Mouse (Mus musculus): ENCODE data around the gene Olfr788. TPM values are rescaled to one million over a fixed set of nuclear protein-coding genes. Genes with fewer than 3 reads are reported as not detected.

Gene Olfr788
- not detected in 2 replicates for polyA plus RNA-seq (2016; fragmentation: Nextera tagmentation; extraction: Ambion mirVana)

DNA sequence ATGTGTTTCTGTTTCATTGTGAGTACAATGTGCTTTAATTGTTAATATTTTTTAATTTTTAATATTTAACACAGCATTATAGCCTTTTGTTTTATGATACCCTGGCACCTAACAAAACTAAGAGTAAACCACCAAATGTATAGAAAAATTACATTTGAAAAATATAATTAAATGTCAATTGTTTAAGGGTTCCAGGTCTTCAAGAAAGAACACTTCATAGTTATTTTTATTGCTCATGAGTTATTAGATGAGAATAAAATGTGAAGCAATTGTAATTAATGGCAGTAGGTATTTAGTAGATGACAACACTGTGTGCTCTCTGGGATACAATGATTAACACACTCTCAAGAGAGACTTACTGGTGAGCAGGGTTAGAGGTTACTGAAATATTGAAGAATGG is at the start of gene Olfr788:
Olfr788 (plus strand) TSS at position 301 of the 400 bp plus-strand sequence.
- no peaks in the 10 kb centered on the region for H3K4me1 ChIP-seq
- H3K9me3 ChIP-seq, result no peaks in the 10 kb centered on the region
- no peak within 1 kb of the TSS for H3K4me2 ChIP-seq (replicated peaks)
- H3K4me3 ChIP-seq, result no peak within 1 kb of the TSS
- H3K9ac ChIP-seq (replicated peaks), result no peak within 1 kb of the TSS
- H3K27me3 ChIP-seq, result no peaks in the 10 kb centered on the region
- no peak for ATAC-seq (ENCODE audit: low FRiP score, low read depth)
- H3K36me3 ChIP-seq, result no peaks in the 10 kb centered on the region
- no peak within 1 kb of the TSS for H3K27ac ChIP-seq (replicated peaks)

DNA sequence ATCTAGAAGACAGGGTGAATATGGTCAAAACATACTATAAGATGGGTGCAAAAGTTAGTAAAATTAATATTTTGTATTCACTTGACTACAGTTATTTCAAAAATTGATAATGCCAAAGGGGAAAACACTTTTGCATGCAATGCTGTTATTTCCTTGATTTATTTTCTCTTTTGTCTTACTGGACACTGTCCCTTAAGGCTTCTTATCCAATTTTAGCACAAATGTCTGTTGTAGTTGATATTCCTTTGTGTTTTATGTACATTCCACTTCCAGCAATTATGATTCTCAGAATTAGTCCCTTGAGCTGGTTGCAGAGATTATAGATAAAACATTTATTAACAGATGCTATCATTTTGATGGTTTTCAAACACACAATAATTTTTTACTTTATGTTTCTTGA is 43.8 kb upstream of the Olfr788 start, which contains the start of gene Olfr786:
Olfr786 (plus strand) TSS at position 301 of the 400 bp plus-strand sequence.
- H3K4me2 ChIP-seq (replicated peaks), result no peak within 1 kb of the TSS
- no peak within 1 kb of the TSS for H3K9ac ChIP-seq (replicated peaks)
- H3K9me3 ChIP-seq, result no peaks in the 10 kb centered on the region
- H3K27ac ChIP-seq (replicated peaks), result no peak within 1 kb of the TSS
- no peak within 1 kb of the TSS for H3K4me3 ChIP-seq
- H3K36me3 ChIP-seq, result no peaks in the 10 kb centered on the region
- H3K4me1 ChIP-seq, result no peaks in the 10 kb centered on the region
- ATAC-seq (ENCODE audit: low FRiP score, low read depth), result no peak
- no peaks in the 10 kb centered on the region for H3K27me3 ChIP-seq

DNA sequence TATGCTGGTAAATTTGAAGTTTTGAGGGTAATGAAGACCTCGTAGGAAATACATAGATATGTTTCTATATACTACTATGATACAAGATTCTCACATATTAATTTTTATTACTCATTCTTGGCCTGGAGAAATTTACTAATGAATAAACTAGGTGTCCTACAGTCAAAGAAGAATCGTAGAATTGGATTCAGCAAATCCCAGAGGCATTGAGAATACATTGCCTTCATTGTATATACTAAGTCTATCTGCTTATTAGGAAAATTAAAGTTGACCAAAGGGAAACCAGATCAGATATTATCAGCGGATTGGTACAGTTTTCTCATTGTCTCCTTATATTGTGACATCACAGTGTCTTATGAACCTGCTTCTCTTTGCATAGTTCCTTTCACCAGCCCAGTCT is 9.2 kb upstream of the Olfr788 start, which contains the start of gene Olfr787:
Olfr787 (plus strand) TSS at position 301 of the 400 bp plus-strand sequence.
- no peaks in the 10 kb centered on the region for H3K9me3 ChIP-seq
- H3K36me3 ChIP-seq, result no peaks in the 10 kb centered on the region
- no peaks in the 10 kb centered on the region for H3K27me3 ChIP-seq
- H3K27ac ChIP-seq (replicated peaks), result no peak within 1 kb of the TSS
- no peaks in the 10 kb centered on the region for H3K4me1 ChIP-seq
- ATAC-seq (ENCODE audit: low FRiP score, low read depth), result no peak
- 89% methylated on average over 3 of the region's 3 CpGs for WGBS
- H3K4me3 ChIP-seq, result no peak within 1 kb of the TSS
- H3K4me2 ChIP-seq (replicated peaks), result no peak within 1 kb of the TSS
- no peak within 1 kb of the TSS for H3K9ac ChIP-seq (replicated peaks)

DNA sequence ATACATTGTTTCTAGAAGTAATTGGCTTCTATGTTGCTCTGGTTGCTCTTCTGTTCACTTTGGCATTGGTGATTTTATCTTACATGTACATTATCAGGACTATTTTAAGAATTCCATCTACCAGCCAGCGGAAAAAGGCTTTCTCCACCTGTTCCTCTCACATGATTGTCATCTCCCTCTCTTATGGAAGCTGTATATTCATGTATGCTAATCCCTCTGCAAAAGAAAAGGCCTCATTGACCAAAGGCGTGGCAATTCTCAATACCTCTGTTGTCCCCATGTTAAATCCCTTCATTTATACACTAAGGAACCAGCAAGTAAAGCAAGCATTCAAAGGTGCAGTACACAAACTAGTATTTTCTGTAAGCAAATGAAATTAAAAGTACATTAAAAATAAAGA is 2.5 kb downstream of the Olfr788 start:
- no peak overlapping the region for H3K27ac ChIP-seq (replicated peaks)
- H3K27me3 ChIP-seq, result no peaks in the 10 kb centered on the region
- H3K4me1 ChIP-seq, result no peaks in the 10 kb centered on the region
- peak; percentile 84 for ATAC-seq (ENCODE audit: low FRiP score, low read depth)
- H3K36me3 ChIP-seq, result no peaks in the 10 kb centered on the region
- H3K4me2 ChIP-seq (replicated peaks), result no peak overlapping the region
- no peaks in the 10 kb centered on the region for H3K9me3 ChIP-seq
- WGBS, result 36% methylated on average over 2 of the region's 2 CpGs
- H3K9ac ChIP-seq (replicated peaks), result no peak overlapping the region
- no peak overlapping the region for H3K4me3 ChIP-seq

DNA sequence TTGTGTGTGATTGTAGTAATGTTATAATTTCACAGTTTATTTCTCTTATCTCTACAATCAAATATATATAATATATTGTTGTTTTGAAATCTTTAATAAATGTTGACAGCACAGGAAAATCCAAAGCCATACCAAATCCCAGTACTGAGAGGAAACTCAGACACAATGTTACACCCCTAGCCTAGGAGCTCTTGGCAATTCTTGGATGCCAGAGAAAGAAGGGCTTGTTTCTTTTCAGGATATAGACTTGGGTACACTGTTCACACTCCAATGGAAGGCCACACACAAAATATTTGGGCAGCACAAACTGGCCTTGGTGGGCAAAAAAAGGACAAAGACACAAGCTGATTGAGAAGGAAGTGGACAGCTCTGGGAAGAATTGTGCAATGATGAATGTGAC is 2.9 kb downstream of the Olfr788 start:
- no peaks in the 10 kb centered on the region for H3K9me3 ChIP-seq
- no peak overlapping the region for H3K9ac ChIP-seq (replicated peaks)
- no peak overlapping the region for H3K27ac ChIP-seq (replicated peaks)
- H3K27me3 ChIP-seq, result no peaks in the 10 kb centered on the region
- no peaks in the 10 kb centered on the region for H3K36me3 ChIP-seq
- H3K4me2 ChIP-seq (replicated peaks), result no peak overlapping the region
- no peak overlapping the region for H3K4me3 ChIP-seq
- no peaks in the 10 kb centered on the region for H3K4me1 ChIP-seq
- peak; percentile 73 for ATAC-seq (ENCODE audit: low FRiP score, low read depth)

DNA sequence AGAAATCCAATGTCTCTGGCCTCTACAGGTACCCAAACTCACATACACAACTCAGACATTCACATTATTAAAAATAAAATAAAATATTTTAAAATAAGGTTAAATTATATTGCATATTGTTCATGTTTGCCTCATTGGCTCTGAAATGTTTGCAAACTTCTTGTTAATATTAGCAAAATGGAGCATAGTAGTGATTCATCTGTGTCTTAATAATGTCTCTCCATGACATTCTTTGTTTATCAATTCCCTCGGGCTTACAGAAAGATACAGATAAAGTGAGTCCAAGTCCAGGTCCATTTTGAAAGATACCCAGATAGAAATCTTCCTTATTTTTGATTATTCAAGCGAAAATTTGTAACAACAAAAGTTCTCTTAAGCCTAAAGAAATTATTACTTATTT is 13.7 kb downstream of the Olfr788 start, which contains the start of gene Olfr789:
Olfr789 (plus strand) TSS at position 301 of the 400 bp plus-strand sequence.
- H3K4me1 ChIP-seq, result no peaks in the 10 kb centered on the region
- H3K4me2 ChIP-seq (replicated peaks), result no peak within 1 kb of the TSS
- H3K9ac ChIP-seq (replicated peaks), result no peak within 1 kb of the TSS
- no peaks in the 10 kb centered on the region for H3K36me3 ChIP-seq
- H3K4me3 ChIP-seq, result no peak within 1 kb of the TSS
- H3K27me3 ChIP-seq, result no peaks in the 10 kb centered on the region
- 70% methylated on average over 2 of the region's 2 CpGs for WGBS
- H3K9me3 ChIP-seq, result no peaks in the 10 kb centered on the region
- H3K27ac ChIP-seq (replicated peaks), result no peak within 1 kb of the TSS
- ATAC-seq (ENCODE audit: low FRiP score, low read depth), result no peak

DNA sequence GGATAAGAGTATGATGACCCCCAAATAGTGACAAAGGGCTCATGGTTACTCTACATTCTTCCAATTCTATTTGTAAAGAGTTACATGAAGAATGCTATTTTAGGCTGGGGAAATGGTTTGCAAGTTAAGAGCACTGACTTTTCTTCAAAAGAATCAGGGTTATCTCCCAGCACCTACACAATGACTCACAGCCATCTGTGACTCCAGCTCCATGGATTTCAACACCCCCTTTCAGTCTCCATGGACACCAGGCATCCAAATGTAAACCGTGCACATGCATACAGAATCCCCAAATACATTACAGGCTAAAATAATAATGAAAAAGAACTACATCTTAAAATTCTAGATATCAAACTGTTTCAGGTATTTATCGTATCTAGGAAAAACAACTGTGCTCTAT is 19.3 kb downstream of the Olfr788 start:
- Histone ChIP-seq H3K9ac (replicated peaks) (no peak overlapping the region), H3K36me3 (no peaks in the 10 kb centered on the region), H3K4me1 (no peaks in the 10 kb centered on the region), H3K4me2 (replicated peaks) (no peak overlapping the region), H3K27ac (replicated peaks) (no peak overlapping the region), H3K27me3 (no peaks in the 10 kb centered on the region), H3K9me3 (no peaks in the 10 kb centered on the region), H3K4me3 (no peak overlapping the region)
- WGBS, result 76% methylated on average over 2 of the region's 2 CpGs
- ATAC-seq (ENCODE audit: low FRiP score, low read depth), result no peak

DNA sequence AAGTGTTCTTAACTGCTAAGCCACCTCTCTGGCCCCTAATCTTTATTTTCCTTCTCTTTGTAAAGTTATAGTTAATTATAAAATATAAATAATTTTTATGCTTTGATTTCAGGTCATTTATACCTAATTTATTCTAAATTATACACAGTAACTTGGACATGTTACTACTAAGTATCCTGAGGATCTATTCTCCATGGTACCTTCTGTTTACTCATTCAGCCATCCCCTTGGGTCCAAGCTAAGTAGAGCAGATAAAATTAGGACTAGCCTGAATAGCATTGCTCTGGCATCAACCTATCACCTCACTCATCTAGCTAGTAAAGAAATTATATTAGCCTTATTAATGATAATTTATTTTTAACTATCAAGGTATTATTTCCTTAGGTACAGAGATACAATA is 27.4 kb downstream of the Olfr788 start, which contains the start of gene Olfr790:
Olfr790 (plus strand) TSS at position 301 of the 400 bp plus-strand sequence.
- Histone ChIP-seq H3K9ac (replicated peaks) (no peak within 1 kb of the TSS), H3K27ac (replicated peaks) (no peak within 1 kb of the TSS), H3K4me2 (replicated peaks) (no peak within 1 kb of the TSS), H3K27me3 (no peaks in the 10 kb centered on the region), H3K4me3 (no peak within 1 kb of the TSS), H3K9me3 (no peaks in the 10 kb centered on the region), H3K36me3 (no peaks in the 10 kb centered on the region), H3K4me1 (no peaks in the 10 kb centered on the region)
- ATAC-seq (ENCODE audit: low FRiP score, low read depth), result no peak

DNA sequence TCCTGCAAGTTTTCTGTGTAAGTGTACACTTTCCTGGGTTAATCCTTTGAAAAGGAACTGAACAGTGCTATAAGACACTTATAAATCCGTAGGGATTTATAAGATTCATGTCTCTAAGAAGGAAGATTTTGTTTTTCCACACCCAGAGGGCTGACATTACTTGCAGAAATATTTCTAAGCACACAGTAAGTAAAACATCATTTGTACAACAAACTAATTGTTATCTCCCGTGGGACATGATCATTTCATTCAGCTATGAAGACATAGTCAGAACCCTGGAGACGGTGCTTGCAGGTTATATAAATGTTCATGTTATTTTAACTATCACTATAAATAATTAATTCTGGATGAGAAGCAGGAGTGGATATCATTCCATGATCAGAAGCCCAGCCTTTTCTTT is 50.7 kb downstream of the Olfr788 start, which contains the start of gene Olfr791:
Olfr791 (plus strand) TSS at position 301 of the 400 bp plus-strand sequence.
- no peaks in the 10 kb centered on the region for H3K27me3 ChIP-seq
- WGBS, result 72% methylated on average over 3 of the region's 3 CpGs

More for the DNA sequence above, 50.7 kb downstream of the Olfr788 start, which contains the start of gene Olfr791:
- no peak within 1 kb of the TSS for H3K4me2 ChIP-seq (replicated peaks)
- no peak within 1 kb of the TSS for H3K27ac ChIP-seq (replicated peaks)
- no peaks in the 10 kb centered on the region for H3K4me1 ChIP-seq
- no peak for ATAC-seq (ENCODE audit: low FRiP score, low read depth)
- no peak within 1 kb of the TSS for H3K9ac ChIP-seq (replicated peaks)
- no peaks in the 10 kb centered on the region for H3K36me3 ChIP-seq
- no peak within 1 kb of the TSS for H3K4me3 ChIP-seq
- no peaks in the 10 kb centered on the region for H3K9me3 ChIP-seq

Other genes with a start within 250 kb of the Olfr788 start
- not detected in 2 replicates for gene Olfr774, start 234.8 kb upstream of the Olfr788 start, polyA plus RNA-seq (2016; fragmentation: Nextera tagmentation; extraction: Ambion mirVana)
- gene Olfr775, start 222.6 kb upstream of the Olfr788 start, polyA plus RNA-seq (2016; fragmentation: Nextera tagmentation; extraction: Ambion mirVana), result not detected in 2 replicates
- gene Olfr776, start 211.9 kb upstream of the Olfr788 start, polyA plus RNA-seq (2016; fragmentation: Nextera tagmentation; extraction: Ambion mirVana), result not detected in 2 replicates
- gene Olfr777, start 199.5 kb upstream of the Olfr788 start, polyA plus RNA-seq (2016; fragmentation: Nextera tagmentation; extraction: Ambion mirVana), result not detected in 2 replicates
- gene Olfr780, start 152.9 kb upstream of the Olfr788 start, polyA plus RNA-seq (2016; fragmentation: Nextera tagmentation; extraction: Ambion mirVana), result not detected in 2 replicates
- not detected in 2 replicates for gene Olfr781, start 142.1 kb upstream of the Olfr788 start, polyA plus RNA-seq (2016; fragmentation: Nextera tagmentation; extraction: Ambion mirVana)
- gene Olfr782, start 122.1 kb upstream of the Olfr788 start, polyA plus RNA-seq (2016; fragmentation: Nextera tagmentation; extraction: Ambion mirVana), result not detected in 2 replicates
- not detected in 2 replicates for gene Olfr784, start 86.9 kb upstream of the Olfr788 start, polyA plus RNA-seq (2016; fragmentation: Nextera tagmentation; extraction: Ambion mirVana)
- gene Olfr785, start 65.6 kb upstream of the Olfr788 start, polyA plus RNA-seq (2016; fragmentation: Nextera tagmentation; extraction: Ambion mirVana), result not detected in 2 replicates
- gene Olfr786, start 43.7 kb upstream of the Olfr788 start, polyA plus RNA-seq (2016; fragmentation: Nextera tagmentation; extraction: Ambion mirVana), result not detected in 2 replicates
- not detected in 2 replicates for gene Olfr787, start 9.1 kb upstream of the Olfr788 start, polyA plus RNA-seq (2016; fragmentation: Nextera tagmentation; extraction: Ambion mirVana)
- gene Olfr789, start 13.8 kb downstream of the Olfr788 start, polyA plus RNA-seq (2016; fragmentation: Nextera tagmentation; extraction: Ambion mirVana), result not detected in 2 replicates
- gene Olfr790, start 27.5 kb downstream of the Olfr788 start, polyA plus RNA-seq (2016; fragmentation: Nextera tagmentation; extraction: Ambion mirVana), result not detected in 2 replicates
- not detected in 2 replicates for gene Olfr791, start 50.8 kb downstream of the Olfr788 start, polyA plus RNA-seq (2016; fragmentation: Nextera tagmentation; extraction: Ambion mirVana)
- gene Olfr792, start 68.2 kb downstream of the Olfr788 start, polyA plus RNA-seq (2016; fragmentation: Nextera tagmentation; extraction: Ambion mirVana), result not detected in 2 replicates
- gene Olfr794, start 96.7 kb downstream of the Olfr788 start, polyA plus RNA-seq (2016; fragmentation: Nextera tagmentation; extraction: Ambion mirVana), result not detected in 2 replicates
- gene Olfr796, start 141.6 kb downstream of the Olfr788 start, polyA plus RNA-seq (2016; fragmentation: Nextera tagmentation; extraction: Ambion mirVana), result not detected in 2 replicates
- not detected in 2 replicates for gene Olfr798, start 156.9 kb downstream of the Olfr788 start, polyA plus RNA-seq (2016; fragmentation: Nextera tagmentation; extraction: Ambion mirVana)
- not detected in 2 replicates for gene Olfr799, start 166.5 kb downstream of the Olfr788 start, polyA plus RNA-seq (2016; fragmentation: Nextera tagmentation; extraction: Ambion mirVana)
- not detected in 2 replicates for gene Olfr800, start 186.7 kb downstream of the Olfr788 start, polyA plus RNA-seq (2016; fragmentation: Nextera tagmentation; extraction: Ambion mirVana)
- not detected in 2 replicates for gene Olfr801, start 202.9 kb downstream of the Olfr788 start, polyA plus RNA-seq (2016; fragmentation: Nextera tagmentation; extraction: Ambion mirVana)
- gene Olfr802, start 217.2 kb downstream of the Olfr788 start, polyA plus RNA-seq (2016; fragmentation: Nextera tagmentation; extraction: Ambion mirVana), result not detected in 2 replicates
- gene Olfr803, start 223.3 kb downstream of the Olfr788 start, polyA plus RNA-seq (2016; fragmentation: Nextera tagmentation; extraction: Ambion mirVana), result not detected in 2 replicates
- not detected in 2 replicates for gene Olfr804, start 232.2 kb downstream of the Olfr788 start, polyA plus RNA-seq (2016; fragmentation: Nextera tagmentation; extraction: Ambion mirVana)